Mouse (Mus musculus) forebrain, embryonic 15.5 days (tissue): ENCODE measurements around the gene Rln3. TPM values are rescaled to one million over a fixed set of nuclear protein-coding genes. Genes with fewer than 3 reads are reported as not detected.
"Not testable (repeated sequence)": the region's sequence is repeated elsewhere in the genome, so short reads cannot be mapped to it uniquely, and the experiment has no call there.

ENCODE experiments used
- ATAC-seq: fragments of 200-750 bp; cut with Nextera tagmentation; replicated peaks from 2 replicates; pipeline ENCODE4 v1.8.0; 2017; ENCODE audit warnings: mild to moderate bottlenecking, moderate TSS enrichment, moderate library complexity
- H3K27ac ChIP-seq: fragments of 300-500 bp; sonication (generic); replicated peaks from 2 replicates; pipeline ENCODE4 v1.5.1; 2015; ENCODE audit warnings: mild to moderate bottlenecking, inconsistent platforms
- H3K27me3 ChIP-seq: fragments of 300-500 bp; sonication (generic); 2 replicates; pipeline ENCODE4 v1.6.1; 2015; ENCODE audit warnings: inconsistent platforms
- H3K36me3 ChIP-seq: fragments of 300-500 bp; sonication (generic); 2 replicates; pipeline ENCODE4 v1.6.1; 2015; ENCODE audit warnings: mild to moderate bottlenecking, inconsistent platforms
- H3K4me1 ChIP-seq: fragments of 300-500 bp; sonication (generic); 2 replicates; pipeline ENCODE4 v1.6.1; 2015; ENCODE audit warnings: inconsistent platforms
- H3K4me2 ChIP-seq: fragments of 300-500 bp; sonication (generic); replicated peaks from 2 replicates; pipeline ENCODE4 v1.6.1; 2015; ENCODE audit warnings: mild to moderate bottlenecking, inconsistent platforms
- H3K4me3 ChIP-seq: fragments of 300-500 bp; sonication (generic); 2 replicates; pipeline ENCODE4 v1.5.1; 2015; ENCODE audit warnings: mild to moderate bottlenecking, inconsistent platforms
- H3K9ac ChIP-seq: fragments of 300-500 bp; sonication (generic); replicated peaks from 2 replicates; pipeline ENCODE4 v1.6.1; 2015; ENCODE audit warnings: mild to moderate bottlenecking, inconsistent platforms
- H3K9me3 ChIP-seq: fragments of 300-500 bp; sonication (generic); 2 replicates; pipeline ENCODE4 v1.6.1; 2016; ENCODE audit warnings: inconsistent platforms
- WGBS: fragments of 180-500 bp; shearing (Covaris S2); methylation state at CpG from one replicate; pipeline ENCODE4 v1.1.7; 2015; ENCODE audit warnings: mixed read lengths; 5-methylcytosine and 5-hydroxymethylcytosine counted together
- polyA plus RNA-seq: library from polyadenylated mRNA; unstranded; fragments of >200 nt; fragmentation: Nextera tagmentation; extraction: Ambion mirVana; gene quantifications from 2 replicates; pipeline ENCODE4 v1.2.1, GENCODE M21; 2015

Gene Rln3
- polyA plus RNA-seq, 1 experiment from 2014 or later, result not detected

GRCm38 (mm10) chr8:84011705-84012498, 32.9 kb downstream of the Rln3 start, which contains the start of gene 2210011C24Rik:
Gene 2210011C24Rik (minus strand): TSS chr8:84012171.
- peaks cover 41% of the 10 kb centered on the region for H3K27me3 ChIP-seq
- 1% methylated on average over 45 of the region's 45 CpGs for WGBS
- H3K27ac ChIP-seq, result no peak within 1 kb of the TSS

DNA sequence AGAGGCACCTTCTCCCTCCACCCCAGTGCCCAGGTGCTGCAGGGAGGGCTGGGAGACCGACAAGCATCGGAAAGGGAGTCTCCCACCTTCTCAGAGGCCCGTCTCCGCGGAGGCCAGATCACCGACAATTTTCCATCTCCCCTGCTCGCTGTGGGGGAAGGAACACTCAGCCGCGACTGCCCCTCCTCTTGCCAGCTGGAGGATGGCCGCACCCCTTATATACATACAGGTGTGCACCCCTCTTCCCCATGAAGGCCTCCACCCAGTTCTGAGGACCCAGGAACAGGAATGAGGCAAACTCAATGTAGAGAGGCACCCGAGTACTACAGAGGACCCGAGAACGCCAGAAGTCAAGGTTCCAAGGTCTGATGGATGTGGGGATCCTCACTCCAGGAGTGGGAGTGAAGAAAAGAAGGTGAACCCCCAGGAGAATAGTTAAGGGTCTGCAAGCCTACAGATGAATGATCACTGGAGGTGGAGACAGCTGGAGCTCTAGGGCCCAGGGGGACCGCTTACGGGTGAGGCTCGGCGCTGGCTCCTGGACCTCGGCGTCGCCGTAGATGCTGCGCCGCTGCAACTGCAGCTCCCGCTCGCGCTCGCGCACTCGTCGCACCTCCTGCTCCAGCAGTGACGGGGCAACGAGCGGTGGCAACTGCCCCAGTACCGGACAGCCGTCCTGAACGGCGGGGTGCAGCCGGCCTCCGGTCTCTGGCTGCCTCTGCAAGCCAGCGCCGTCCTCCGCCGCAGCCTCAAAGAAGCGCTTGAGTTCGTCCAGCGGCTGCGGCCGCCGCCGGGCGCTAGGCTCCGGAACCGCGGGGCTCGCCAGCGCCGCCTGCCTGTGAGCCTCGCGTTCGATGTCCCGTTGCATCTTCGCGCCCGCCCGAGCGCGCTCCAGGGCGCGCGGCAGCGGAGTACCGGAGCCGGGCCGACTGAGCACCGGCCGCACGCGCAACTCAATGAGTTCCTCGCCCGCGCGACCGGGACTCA, 33.9 kb downstream of the Rln3 start:
- Histone ChIP-seq H3K4me1 (peaks cover 23% of the 10 kb centered on the region), H3K4me2 (peak overlapping the region; percentile 92), H3K27me3 (peaks cover 41% of the 10 kb centered on the region), H3K4me3 (peak overlapping the region; percentile 48), H3K27ac (no peak overlapping the region), H3K9me3 (no peaks in the 10 kb centered on the region), H3K36me3 (no peaks in the 10 kb centered on the region), H3K9ac (peak overlapping the region; percentile 46)
- ATAC-seq, result peak; percentile 44; the same call in 1 of the 2 replicates
- 1% methylated on average over 80 of the region's 83 CpGs for WGBS

More at GRCm38 (mm10) chr8:84011705-84012498, 32.9 kb downstream of the Rln3 start, which contains the start of gene 2210011C24Rik:
- peak; percentile 30; the same call in 1 of the 2 replicates for ATAC-seq
- peak within 1 kb of the TSS; percentile 46 for H3K9ac ChIP-seq
- peak within 1 kb of the TSS; percentile 48 for H3K4me3 ChIP-seq
- H3K4me1 ChIP-seq, result peaks cover 23% of the 10 kb centered on the region
- no peaks in the 10 kb centered on the region for H3K36me3 ChIP-seq
- no peaks in the 10 kb centered on the region for H3K9me3 ChIP-seq
- peak within 1 kb of the TSS; percentile 92 for H3K4me2 ChIP-seq

DNA sequence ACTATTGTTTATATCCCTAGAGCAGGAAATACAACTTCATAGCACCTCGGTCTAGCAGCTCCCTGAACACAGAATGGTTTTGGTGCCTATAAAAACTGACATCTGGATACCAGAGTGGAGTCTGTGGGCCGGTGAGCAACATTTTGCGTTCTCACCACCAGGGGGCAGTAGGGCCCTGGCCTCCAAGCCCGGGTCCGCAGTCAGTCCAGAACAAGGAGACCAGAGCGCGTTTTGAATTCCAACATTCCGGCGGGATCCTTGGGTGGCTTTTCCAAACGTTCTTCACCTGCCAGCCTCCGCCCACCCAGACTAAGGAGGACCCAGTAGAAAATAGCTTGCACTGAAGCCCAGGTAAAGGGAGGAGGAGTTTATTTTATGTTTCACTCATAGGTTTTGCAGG, 34.9 kb downstream of the Rln3 start:
- peaks cover 41% of the 10 kb centered on the region for H3K27me3 ChIP-seq
- no peak overlapping the region for H3K9ac ChIP-seq
- H3K4me1 ChIP-seq, result peaks cover 26% of the 10 kb centered on the region
- 2% methylated on average over 11 of the region's 11 CpGs for WGBS
- H3K27ac ChIP-seq, result no peak overlapping the region
- no peaks in the 10 kb centered on the region for H3K36me3 ChIP-seq
- 0 out of 2 replicates have a peak overlapping the region, but pooled peaks have one; percentile 13 for H3K4me2 ChIP-seq
- no peak overlapping the region for H3K4me3 ChIP-seq
- no peak for ATAC-seq
- H3K9me3 ChIP-seq, result no peaks in the 10 kb centered on the region

- no peak for ATAC-seq
- Histone ChIP-seq H3K4me1 (peaks cover 36% of the 10 kb centered on the region), H3K4me2 (no peak overlapping the region), H3K4me3 (no peak overlapping the region), H3K9ac (no peak overlapping the region), H3K27ac (no peak overlapping the region), H3K9me3 (no peaks in the 10 kb centered on the region), H3K36me3 (no peaks in the 10 kb centered on the region), H3K27me3 (peaks cover 34% of the 10 kb centered on the region)
- 20% methylated on average over 7 of the region's 7 CpGs for WGBS
These were observed 36.4 kb downstream of the Rln3 start for GRCm38 (mm10) chr8:84008362-84008761.

DNA sequence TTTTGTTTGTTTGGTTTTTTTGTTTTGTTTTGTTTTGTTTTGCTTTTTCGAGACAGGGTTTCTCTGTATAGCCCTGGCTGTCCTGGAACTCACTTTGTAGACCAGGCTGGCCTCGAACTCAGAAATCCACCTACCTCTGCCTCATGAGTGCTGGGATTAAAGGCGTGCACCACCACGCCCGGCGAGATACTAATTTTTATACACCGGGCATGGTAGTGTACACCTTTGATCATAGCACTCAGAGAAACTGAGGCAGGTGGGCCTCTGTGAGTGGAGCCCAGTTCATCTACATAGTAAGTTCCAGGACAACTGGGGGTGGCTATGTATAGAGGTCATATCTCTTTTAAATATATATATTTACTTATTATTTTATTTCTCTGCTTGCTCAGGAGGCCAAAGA, 39.3 kb downstream of the Rln3 start:
- not testable (repeated sequence) for H3K27ac ChIP-seq, H3K9ac ChIP-seq, ATAC-seq, H3K36me3 ChIP-seq, H3K4me3 ChIP-seq, H3K9me3 ChIP-seq, H3K4me2 ChIP-seq
- Histone ChIP-seq H3K27me3 (peaks cover 20% of the 10 kb centered on the region), H3K4me1 (peaks cover 28% of the 10 kb centered on the region)
- 92% methylated on average over 7 of the region's 7 CpGs for WGBS

- Histone ChIP-seq H3K36me3 (peaks cover 15% of the 10 kb centered on the region), H3K4me3 (peak overlapping the region; percentile 59), H3K9ac (peak overlapping the region; percentile 68), H3K27ac (peak overlapping the region; percentile 75), H3K9me3 (no peaks in the 10 kb centered on the region), H3K27me3 (peaks cover 14% of the 10 kb centered on the region), H3K4me1 (peaks cover 29% of the 10 kb centered on the region), H3K4me2 (peak overlapping the region; percentile 91)
- ATAC-seq, result peak; percentile 86
- under 1% methylated on average over 30 of the region's 30 CpGs for WGBS
These were observed 40.1 kb downstream of the Rln3 start for GRCm38 (mm10) chr8:84004533-84005201.

DNA sequence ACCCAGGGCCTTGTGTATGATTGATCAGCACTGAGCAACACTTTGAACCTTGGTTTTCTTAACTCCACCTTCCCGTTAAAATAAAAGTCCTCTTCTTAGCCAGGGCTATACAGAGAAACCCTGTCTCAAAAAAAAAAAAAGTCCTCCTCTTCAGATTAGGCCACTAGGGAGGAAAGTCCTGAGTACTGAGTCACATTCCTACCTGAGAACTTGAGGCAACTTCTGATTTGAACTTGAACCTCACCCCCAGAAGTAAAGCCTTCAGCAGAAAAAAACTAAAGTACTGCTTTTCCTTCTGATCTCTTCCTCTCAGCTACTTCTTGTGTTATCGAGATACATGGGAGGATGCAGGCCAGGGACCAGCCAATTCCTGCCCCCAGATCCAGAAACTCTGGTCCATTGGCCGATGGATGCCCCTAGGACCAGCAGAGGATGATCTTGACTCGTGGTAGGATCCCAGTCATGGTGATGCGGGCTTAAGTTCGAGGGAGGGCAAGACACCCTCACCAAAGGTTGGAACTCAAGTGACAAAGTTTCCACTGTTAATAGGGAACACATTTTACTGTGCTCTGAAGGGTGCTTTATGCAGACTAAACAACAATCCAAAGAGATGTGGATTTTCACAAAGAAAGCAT, 41.1 kb downstream of the Rln3 start:
- peaks cover 14% of the 10 kb centered on the region for H3K27me3 ChIP-seq
- H3K4me3 ChIP-seq, result peak overlapping the region; percentile 59
- peaks cover 38% of the 10 kb centered on the region for H3K4me1 ChIP-seq
- H3K27ac ChIP-seq, result no peak overlapping the region
- peaks cover 17% of the 10 kb centered on the region for H3K36me3 ChIP-seq
- H3K9ac ChIP-seq, result peak overlapping the region; percentile 68
- no peak for ATAC-seq
- WGBS, result 70% methylated on average over 6 of the region's 6 CpGs
- peak overlapping the region; percentile 91 for H3K4me2 ChIP-seq
- no peaks in the 10 kb centered on the region for H3K9me3 ChIP-seq

- no peaks in the 10 kb centered on the region for H3K9me3 ChIP-seq
- no peak overlapping the region for H3K27ac ChIP-seq
- H3K4me3 ChIP-seq, result no peak overlapping the region
- no peak overlapping the region for H3K4me2 ChIP-seq
- no peak overlapping the region for H3K9ac ChIP-seq
- peaks cover 17% of the 10 kb centered on the region for H3K36me3 ChIP-seq
- no peak for ATAC-seq
- 56% methylated on average over 12 of the region's 12 CpGs for WGBS
- H3K27me3 ChIP-seq, result peaks cover 14% of the 10 kb centered on the region
- peaks cover 40% of the 10 kb centered on the region for H3K4me1 ChIP-seq
These were observed 41.7 kb downstream of the Rln3 start for GRCm38 (mm10) chr8:84002957-84003611.

- Histone ChIP-seq H3K27ac (no peak within 1 kb of the TSS), H3K36me3 (peaks cover 17% of the 10 kb centered on the region), H3K4me2 (0 out of 2 replicates have a peak within 1 kb of the TSS, but pooled peaks have one; percentile 1), H3K9me3 (no peaks in the 10 kb centered on the region), H3K4me1 (peaks cover 43% of the 10 kb centered on the region), H3K9ac (peak within 1 kb of the TSS; percentile 8; the same call in 1 of the 2 replicates), H3K4me3 (peak within 1 kb of the TSS; percentile 2; the same call in 1 of the 2 replicates), H3K27me3 (peaks cover 14% of the 10 kb centered on the region)
- 20% methylated on average over 61 of the region's 61 CpGs for WGBS
- no peak for ATAC-seq
These were observed 43.4 kb downstream of the Rln3 start, which contains the start of gene 1700067K01Rik for GRCm38 (mm10) chr8:84001281-84002000. Gene 1700067K01Rik (plus strand): TSS chr8:84001502.

- Histone ChIP-seq H3K27me3 (peaks cover 14% of the 10 kb centered on the region), H3K9me3 (no peaks in the 10 kb centered on the region), H3K27ac (no peak overlapping the region), H3K4me1 (peaks cover 40% of the 10 kb centered on the region), H3K36me3 (peaks cover 21% of the 10 kb centered on the region), H3K9ac (no peak overlapping the region), H3K4me3 (0 out of 2 replicates have a peak overlapping the region, but pooled peaks have one; percentile 76), H3K4me2 (peak overlapping the region; percentile 76; the same call in 1 of the 2 replicates)
- ATAC-seq, result no peak
- 93% methylated on average over 2 of the region's 2 CpGs for WGBS
These were observed 45.0 kb downstream of the Rln3 start for GRCm38 (mm10) chr8:83999825-84000224.
